Mouse (Mus musculus) adrenal gland (tissue): Measurements from ENCODE around the gene Ppp1r17.

Experiments used
- intact Hi-C: fragments of 180-260 bp; cut with DNase I; formaldehyde crosslinking; loops from one replicate; pipeline ENCODE4 v1.15.1; 2025
- long read RNA-seq, 2 experiments: library from polyadenylated mRNA; unstranded; transcript quantifications; one replicate each; pipeline ENCODE4 v2.0.0; 2020; ENCODE audit warnings: borderline replicate concordance in 1 of 2; ENCODE audit not compliant: insufficient replicate concordance in 1 of 2

Ppp1r17 gene
- long read RNA-seq, experiment 1, partial matches to known transcripts: 0 of 4 reads
- long read RNA-seq, experiment 1, other reads (novel, unspliced or antisense): 0 of 4 reads
- long read RNA-seq, experiment 2, partial matches to known transcripts: 0 of 4 reads
- long read RNA-seq, experiment 2, other reads (novel, unspliced or antisense): 0 of 4 reads

GRCm38 (mm10) chr6:56017291-56017994, at the start of gene Ppp1r17:
TSS of gene Ppp1r17 (plus strand) at chr6:56017497.
- intact Hi-C loops: no loop called here

GRCm38 (mm10) chr6:55972998-55973397, 44.3 kb upstream of the Ppp1r17 start:
- intact Hi-C loops: no loop called here

- intact Hi-C loops: loop anchor here (5.0 kb wide), 1 partner anchor 68 kb away; no protein-coding TSS in a partner anchor
These were observed 37.5 kb upstream of the Ppp1r17 start for GRCm38 (mm10) chr6:55979766-55980165.

DNA sequence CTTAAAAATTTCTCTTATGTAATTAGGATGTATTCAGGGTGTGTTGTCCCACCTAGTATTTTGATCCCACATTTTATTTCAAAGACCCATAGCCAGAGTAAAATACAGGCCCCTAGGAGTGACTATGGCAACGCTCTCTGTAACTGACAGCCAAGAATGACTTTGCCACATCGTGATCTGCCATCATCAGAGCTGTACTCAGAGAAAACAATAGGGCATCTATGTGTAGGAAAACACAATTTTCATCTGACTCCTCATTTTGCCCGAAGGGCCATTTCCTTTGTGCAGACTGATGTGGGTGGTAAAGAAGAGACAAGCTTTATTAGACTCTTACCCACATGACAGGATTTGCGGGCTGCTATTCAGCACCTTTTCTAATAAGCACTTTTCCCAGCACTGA, 8.6 kb upstream of the Ppp1r17 start:
- intact Hi-C loops: no loop called here

DNA sequence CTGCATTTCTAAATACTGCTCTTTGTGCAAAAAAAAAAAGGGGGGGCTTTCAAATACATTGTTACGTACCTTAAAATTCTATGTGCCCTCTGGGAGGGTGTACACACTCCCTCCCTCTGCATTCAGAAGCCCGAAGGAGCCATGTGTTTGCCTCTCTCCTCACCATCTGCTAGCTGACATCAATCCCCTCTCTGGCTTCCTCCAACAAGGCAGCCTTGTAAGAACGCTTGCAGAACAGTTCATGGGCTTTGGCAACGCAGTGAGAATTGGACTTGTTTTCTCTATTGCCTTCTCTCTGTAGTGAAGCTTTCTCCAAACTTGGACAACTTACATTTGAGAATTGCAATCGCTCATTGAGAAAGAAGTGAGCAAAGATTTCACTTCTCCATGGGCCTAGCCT, 4.9 kb upstream of the Ppp1r17 start:
- intact Hi-C loops: no loop called here

GRCm38 (mm10) chr6:56019632-56020031, 2.3 kb downstream of the Ppp1r17 start:
- intact Hi-C loops: no loop called here

DNA sequence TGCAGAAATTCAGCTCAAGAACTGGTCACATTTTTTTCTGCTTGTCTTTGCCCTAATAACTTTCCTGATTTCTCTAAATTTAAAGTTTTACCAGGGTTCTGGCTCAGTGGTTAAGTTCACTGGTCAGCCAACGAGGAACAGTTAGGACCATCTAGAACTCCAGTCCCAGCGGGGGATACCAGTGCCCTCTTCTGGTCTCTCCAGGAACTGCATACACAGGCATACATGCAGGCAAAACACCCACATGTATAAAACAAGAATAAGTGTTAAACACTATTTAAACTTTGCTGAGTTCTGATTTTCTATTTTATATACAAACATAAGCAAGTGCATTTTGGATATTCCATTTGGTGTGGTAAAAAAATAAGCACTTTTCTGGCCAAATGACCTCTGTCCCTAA, 8.2 kb downstream of the Ppp1r17 start:
- intact Hi-C loops: no loop called here

DNA sequence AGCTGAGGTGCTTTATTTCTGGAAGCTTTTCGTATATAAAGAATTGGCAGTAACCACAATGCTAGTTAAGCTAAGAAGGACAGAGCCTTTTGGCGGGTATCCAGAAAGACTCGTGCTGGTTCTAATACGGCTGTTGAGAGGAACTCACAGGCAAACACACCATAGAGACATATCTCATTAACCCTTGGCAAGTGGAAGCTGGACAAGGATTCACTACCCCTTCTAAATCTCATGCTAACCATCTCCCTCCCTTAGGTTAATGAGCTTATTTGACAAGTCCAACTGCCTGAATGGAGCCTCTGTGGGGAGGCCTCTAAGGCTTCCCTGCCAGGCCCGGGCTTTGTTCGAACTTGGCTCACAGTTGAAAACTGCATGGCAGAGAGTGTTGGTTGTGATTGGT, 10.0 kb downstream of the Ppp1r17 start:
- intact Hi-C loops: no loop called here

DNA sequence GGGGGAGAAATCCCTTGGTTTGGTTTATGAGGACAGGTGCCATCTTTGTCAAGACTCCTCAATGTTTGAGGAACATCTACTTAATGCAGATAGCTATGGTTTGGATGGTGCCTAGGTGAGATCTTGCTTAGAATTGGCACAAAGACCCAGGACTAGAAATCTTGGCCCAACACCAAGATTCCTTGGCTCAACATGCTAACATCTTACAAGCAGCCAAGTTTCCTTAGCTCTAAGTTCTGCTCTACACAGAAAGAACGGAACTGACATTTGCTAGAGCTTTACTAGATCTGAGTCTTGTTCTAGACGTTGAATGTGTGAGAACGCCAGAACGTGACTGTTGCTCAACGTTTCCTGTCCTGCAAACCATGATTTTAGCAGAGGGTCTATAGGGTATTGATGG, 10.7 kb downstream of the Ppp1r17 start:
- intact Hi-C loops: no loop called here

- intact Hi-C loops: no loop called here
These were observed 12.7 kb downstream of the Ppp1r17 start for GRCm38 (mm10) chr6:56029986-56030385.

DNA sequence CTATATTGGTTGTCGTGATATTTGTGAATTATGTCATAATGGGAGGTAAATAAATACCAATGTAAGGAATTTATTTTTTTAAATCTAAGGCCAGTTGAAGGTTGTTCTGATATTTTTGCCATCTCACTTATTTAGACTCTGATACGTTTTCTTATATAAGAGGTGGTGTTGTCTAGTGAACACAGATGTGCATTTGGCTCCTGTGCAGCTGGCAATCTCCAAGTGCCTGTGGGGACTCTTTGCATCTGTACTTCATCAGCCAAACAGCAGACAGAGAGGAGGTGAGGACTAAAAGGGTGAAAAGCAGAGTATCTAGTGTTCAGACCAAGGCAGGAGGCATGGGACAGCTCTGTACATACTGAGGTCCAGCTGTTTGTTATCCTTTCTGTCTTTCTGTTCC, 14.9 kb downstream of the Ppp1r17 start:
- intact Hi-C loops: no loop called here

GRCm38 (mm10) chr6:56035054-56035453, 17.8 kb downstream of the Ppp1r17 start:
- intact Hi-C loops: no loop called here

GRCm38 (mm10) chr6:56039476-56040055, 22.3 kb downstream of the Ppp1r17 start:
- intact Hi-C loops: no loop called here

- intact Hi-C loops: no loop called here
These were observed 27.0 kb downstream of the Ppp1r17 start for GRCm38 (mm10) chr6:56044270-56044669.

DNA sequence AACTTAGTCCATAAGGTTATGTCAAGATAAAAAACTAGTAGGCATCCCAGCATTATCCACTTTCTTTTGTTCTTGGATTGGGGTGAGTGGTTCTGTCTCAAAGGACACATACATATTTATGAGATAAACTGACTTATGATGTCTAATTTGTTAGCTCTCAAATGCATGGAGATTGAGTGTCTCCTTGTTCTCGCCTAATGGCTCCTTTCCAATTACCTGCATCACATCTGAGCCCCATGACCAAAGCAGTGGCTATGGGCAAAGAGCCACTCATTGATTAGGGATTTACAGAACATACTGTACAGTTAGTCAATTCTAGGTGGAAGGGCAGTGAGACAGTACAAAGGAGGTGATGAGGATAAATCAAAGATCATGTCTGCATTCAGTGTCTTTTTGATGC, 27.4 kb downstream of the Ppp1r17 start:
- intact Hi-C loops: loop anchor here (5.0 kb wide), 2 partner anchors 67 to 527 kb away; no protein-coding TSS in a partner anchor

DNA sequence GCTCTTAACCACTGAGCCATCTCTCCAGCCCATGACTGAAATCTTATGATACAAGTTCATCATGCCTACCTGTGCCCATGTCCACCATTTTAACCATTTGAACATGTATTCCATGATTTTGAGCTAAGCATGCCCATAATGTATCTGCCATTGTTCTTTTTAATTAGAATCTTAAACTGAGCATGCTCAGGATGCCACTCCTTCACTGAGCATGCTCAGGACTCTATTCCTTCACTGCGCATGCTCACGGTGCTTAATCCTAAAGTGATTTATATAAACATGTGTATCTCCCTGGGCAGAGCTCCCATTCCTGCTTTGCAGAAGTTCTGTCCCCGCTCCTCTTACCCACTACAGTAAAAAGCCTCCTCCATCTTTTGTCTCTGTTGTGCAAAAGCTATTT, 31.3 kb downstream of the Ppp1r17 start:
- intact Hi-C loops: loop anchor here (5.0 kb wide), 2 partner anchors 71 to 531 kb away; no protein-coding TSS in a partner anchor

DNA sequence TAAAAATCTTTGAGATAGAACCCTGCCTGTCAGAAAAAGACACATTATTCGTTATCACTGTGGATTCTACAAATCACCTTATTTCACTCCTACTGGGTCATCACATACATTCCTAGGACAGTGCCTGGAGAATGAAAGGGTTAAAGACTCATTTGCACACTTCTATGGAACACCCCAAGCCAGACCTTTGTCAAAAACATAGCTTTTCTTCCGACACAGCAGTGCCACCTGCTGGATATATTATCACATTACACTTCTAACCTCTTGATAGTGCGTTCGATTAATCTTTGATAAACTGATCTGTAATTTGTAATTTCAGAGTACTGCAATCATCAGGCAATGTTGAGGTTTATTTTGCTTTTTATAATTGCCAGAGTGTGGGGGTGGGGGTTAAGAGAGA, 31.8 kb downstream of the Ppp1r17 start:
- intact Hi-C loops: loop anchor here (5.0 kb wide), 2 partner anchors 72 to 532 kb away; no protein-coding TSS in a partner anchor

- intact Hi-C loops: loop anchor here (10.0 kb wide), 1 partner anchor 381 kb away; no protein-coding TSS in a partner anchor
These were observed 46.4 kb downstream of the Ppp1r17 start for GRCm38 (mm10) chr6:56063736-56064135.

- intact Hi-C loops: loop anchor here (5.0 to 10.0 kb wide), 2 partner anchors 378 to 411 kb away; no protein-coding TSS in a partner anchor
These were observed 49.5 kb downstream of the Ppp1r17 start for GRCm38 (mm10) chr6:56066632-56067282.

DNA sequence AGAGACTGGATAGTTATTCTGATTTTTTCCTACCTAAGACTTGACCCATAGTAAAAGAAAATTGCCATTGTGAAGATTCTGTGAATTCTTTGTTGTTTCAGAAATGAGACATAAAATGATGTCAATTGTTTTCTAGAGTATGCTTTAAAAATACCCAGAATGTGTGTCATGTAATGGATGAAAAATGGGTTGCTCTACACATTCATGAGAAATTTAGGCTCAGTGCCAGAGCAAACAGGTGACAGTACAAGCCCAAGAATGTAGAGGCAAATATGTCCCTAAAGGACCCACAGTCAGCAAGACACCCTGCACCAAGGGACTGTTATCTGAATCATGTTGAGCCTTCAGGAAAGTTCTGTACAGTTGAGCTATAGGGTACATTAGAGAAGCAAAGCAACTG, 51.2 kb downstream of the Ppp1r17 start:
- intact Hi-C loops: loop anchor here (2.0 to 10.0 kb wide), 3 partner anchors 376 to 540 kb away; no protein-coding TSS in a partner anchor

DNA sequence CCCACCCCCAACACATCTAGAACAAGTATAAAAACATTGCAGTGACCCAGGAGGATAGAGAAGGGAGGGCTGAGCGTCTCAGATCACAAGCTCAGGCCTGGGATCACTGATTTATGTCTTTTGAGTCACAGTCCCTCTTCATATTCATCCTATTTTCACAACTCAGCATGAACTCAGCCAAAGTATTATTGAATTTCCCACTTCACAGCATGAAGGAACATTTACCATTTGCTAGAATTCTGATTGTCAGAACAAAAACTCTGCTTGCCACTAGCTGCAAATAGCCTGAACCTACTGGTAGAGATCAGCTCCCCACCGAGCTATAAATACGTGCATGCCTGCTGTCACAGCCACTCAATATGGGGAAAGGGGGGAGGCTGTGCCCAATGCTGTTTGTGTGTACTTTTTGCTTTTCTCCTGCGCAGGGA, 59.1 kb downstream of the Ppp1r17 start:
- intact Hi-C loops: no loop called here
